Mouse (Mus musculus): ENCODE measurements around the gene Gm45140. TPM values are rescaled to one million over a fixed set of nuclear protein-coding genes. Genes with fewer than 3 reads are reported as not detected.

The Gm45140 gene
- polyA plus RNA-seq, 1 experiment from 2014 or later = 1.9 TPM

DNA sequence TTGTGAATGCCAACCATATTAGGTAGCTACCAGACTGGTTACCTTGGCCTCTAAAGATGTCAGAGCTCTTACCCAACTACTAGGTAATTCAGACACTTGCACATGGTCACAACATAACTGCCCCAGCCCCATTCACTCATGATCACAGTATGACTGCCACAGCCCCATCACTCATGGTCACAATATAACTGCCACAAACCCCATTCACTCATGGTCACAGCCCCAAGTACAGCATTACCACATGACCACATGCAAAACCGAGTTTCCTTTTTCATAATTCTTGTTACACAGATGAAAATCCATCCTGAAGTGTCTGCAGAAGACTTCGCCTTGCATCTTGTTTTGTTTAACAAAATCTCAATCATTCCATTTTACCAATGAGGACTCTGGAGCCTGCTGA lies 87.5 kb downstream of the Gm45140 start:
- ATAC-seq (ENCODE audit: low read depth) = no peak
- no peak overlapping the region for H3K27ac ChIP-seq (ENCODE audit: low read depth, low read length)
- H3K27me3 ChIP-seq (ENCODE audit: control insufficient read depth, insufficient read depth, low read length) = no peaks in the 10 kb centered on the region
- no peak overlapping the region for H3K4me2 ChIP-seq (ENCODE audit: low read depth, low read length)
- H3K4me1 ChIP-seq (ENCODE audit: control insufficient read depth, insufficient read depth, low read length) = no peaks in the 10 kb centered on the region
- H3K9ac ChIP-seq (replicated peaks; ENCODE audit: low read depth, low read length) = no peak overlapping the region
- no peak overlapping the region for H3K4me3 ChIP-seq (ENCODE audit: low read depth, low read length)
- H3K9me3 ChIP-seq (ENCODE audit: control insufficient read depth, low read length) = no peaks in the 10 kb centered on the region
- no peaks in the 10 kb centered on the region for H3K36me3 ChIP-seq (ENCODE audit: control insufficient read depth, insufficient read depth, low read length)
- 89% methylated on average over 2 of the region's 2 CpGs for WGBS

DNA sequence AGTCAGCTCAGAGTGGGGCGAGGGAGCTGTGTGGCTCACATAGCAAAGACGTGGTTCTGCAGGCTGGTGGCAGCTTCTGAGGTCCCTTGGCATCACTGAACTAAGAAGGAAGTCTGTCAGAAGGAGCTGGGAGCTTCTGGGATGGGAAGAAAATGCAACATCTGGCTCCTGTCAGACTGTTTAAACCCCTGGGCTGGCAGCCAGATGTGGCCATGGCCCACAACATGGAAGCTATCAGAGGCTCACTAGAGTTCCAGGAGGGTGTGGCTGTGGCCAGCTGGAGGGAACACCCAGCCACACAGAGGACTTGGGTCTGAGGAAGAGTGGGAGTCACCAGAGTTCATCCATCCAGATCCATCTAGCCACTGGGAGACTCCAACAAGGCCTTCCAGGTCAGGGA lies 88.7 kb downstream of the Gm45140 start:
- no peak overlapping the region for H3K9ac ChIP-seq (replicated peaks; ENCODE audit: low read depth, low read length)
- no peak overlapping the region for H3K27ac ChIP-seq (ENCODE audit: low read depth, low read length)
- no peak overlapping the region for H3K4me3 ChIP-seq (ENCODE audit: low read depth, low read length)
- no peak for ATAC-seq (ENCODE audit: low read depth)
- H3K9me3 ChIP-seq (ENCODE audit: control insufficient read depth, low read length) = no peaks in the 10 kb centered on the region
- 81% methylated on average over 2 of the region's 2 CpGs for WGBS
- H3K27me3 ChIP-seq (ENCODE audit: control insufficient read depth, insufficient read depth, low read length) = no peaks in the 10 kb centered on the region
- H3K4me2 ChIP-seq (ENCODE audit: low read depth, low read length) = no peak overlapping the region
- H3K4me1 ChIP-seq (ENCODE audit: control insufficient read depth, insufficient read depth, low read length) = no peaks in the 10 kb centered on the region
- H3K36me3 ChIP-seq (ENCODE audit: control insufficient read depth, insufficient read depth, low read length) = no peaks in the 10 kb centered on the region

DNA sequence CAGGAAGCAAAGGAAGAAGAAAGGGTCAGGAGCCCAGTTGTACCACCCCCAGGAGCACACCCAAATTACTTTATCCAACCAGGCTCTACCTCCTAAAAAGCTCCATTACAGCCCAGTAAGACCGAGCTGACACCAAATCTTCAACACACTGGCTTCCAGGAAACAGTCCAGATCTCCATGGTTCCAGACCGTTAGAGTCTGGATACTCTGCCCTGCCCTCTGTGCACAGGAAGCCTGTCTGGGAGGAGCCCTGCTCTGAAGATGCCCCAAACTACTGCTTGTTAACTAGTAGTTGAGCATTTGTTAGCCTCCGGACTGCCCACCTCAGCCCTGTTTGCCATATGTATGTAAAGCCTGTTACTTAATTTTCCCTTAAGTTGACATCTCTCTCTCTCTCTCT lies 89.5 kb downstream of the Gm45140 start:
- Histone ChIP-seq H3K27me3 (ENCODE audit: control insufficient read depth, insufficient read depth, low read length) (no peaks in the 10 kb centered on the region), H3K4me3 (ENCODE audit: low read depth, low read length) (no peak overlapping the region), H3K9me3 (ENCODE audit: control insufficient read depth, low read length) (no peaks in the 10 kb centered on the region), H3K4me1 (ENCODE audit: control insufficient read depth, insufficient read depth, low read length) (no peaks in the 10 kb centered on the region), H3K9ac (replicated peaks; ENCODE audit: low read depth, low read length) (no peak overlapping the region), H3K4me2 (ENCODE audit: low read depth, low read length) (no peak overlapping the region), H3K27ac (ENCODE audit: low read depth, low read length) (no peak overlapping the region), H3K36me3 (ENCODE audit: control insufficient read depth, insufficient read depth, low read length) (no peaks in the 10 kb centered on the region)
- no peak for ATAC-seq (ENCODE audit: low read depth)
- 67% methylated on average over 3 of the region's 3 CpGs for WGBS

DNA sequence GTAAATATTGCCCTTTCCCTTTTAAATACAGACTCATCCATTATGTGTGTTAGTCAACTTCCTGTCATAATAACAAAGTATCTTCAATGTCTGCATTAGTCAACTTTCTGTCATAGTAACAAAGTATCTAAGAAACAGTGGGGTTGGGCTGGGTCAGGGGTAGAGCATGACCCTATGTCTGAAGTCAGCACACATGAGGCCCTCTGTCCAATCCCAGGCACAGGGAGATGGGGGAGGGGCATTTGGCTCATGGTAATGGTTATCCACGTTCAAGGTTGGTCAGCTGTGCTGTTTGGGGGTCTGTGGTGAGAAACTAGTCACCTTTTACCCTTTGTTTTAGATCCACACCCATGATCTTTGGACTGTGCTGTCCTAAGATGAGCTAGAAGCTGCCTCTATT lies 90.3 kb downstream of the Gm45140 start:
- H3K27me3 ChIP-seq (ENCODE audit: control insufficient read depth, insufficient read depth, low read length) = no peaks in the 10 kb centered on the region
- no peaks in the 10 kb centered on the region for H3K36me3 ChIP-seq (ENCODE audit: control insufficient read depth, insufficient read depth, low read length)
- H3K4me3 ChIP-seq (ENCODE audit: low read depth, low read length) = no peak overlapping the region
- H3K9me3 ChIP-seq (ENCODE audit: control insufficient read depth, low read length) = no peaks in the 10 kb centered on the region
- H3K4me2 ChIP-seq (ENCODE audit: low read depth, low read length) = no peak overlapping the region
- no peak overlapping the region for H3K9ac ChIP-seq (replicated peaks; ENCODE audit: low read depth, low read length)
- H3K27ac ChIP-seq (ENCODE audit: low read depth, low read length) = no peak overlapping the region
- no peak for ATAC-seq (ENCODE audit: low read depth)
- 29% methylated on average over 1 of the region's 1 CpGs for WGBS
- no peaks in the 10 kb centered on the region for H3K4me1 ChIP-seq (ENCODE audit: control insufficient read depth, insufficient read depth, low read length)

DNA sequence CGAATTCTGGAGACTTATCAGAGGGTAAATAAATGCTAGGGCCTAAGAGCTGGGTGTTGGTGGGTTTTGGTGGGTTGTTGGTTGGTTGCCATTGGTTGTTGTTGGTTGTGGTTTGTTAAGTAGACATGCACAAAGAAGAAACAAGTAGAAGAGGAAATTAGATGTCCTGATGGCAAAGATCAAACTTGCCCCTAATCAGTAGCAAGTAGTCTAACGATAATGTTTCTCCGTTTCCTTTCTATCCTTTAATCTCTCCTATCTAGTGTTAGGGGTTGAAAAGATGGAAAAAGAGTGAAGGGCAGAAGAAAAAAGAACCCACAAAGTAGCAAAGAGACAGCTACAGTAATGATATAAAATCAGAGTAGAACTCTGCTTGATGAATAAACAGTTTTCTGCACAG lies 91.0 kb downstream of the Gm45140 start:
- ATAC-seq (ENCODE audit: low read depth) = no peak
- Histone ChIP-seq H3K36me3 (ENCODE audit: control insufficient read depth, insufficient read depth, low read length) (no peaks in the 10 kb centered on the region), H3K4me2 (ENCODE audit: low read depth, low read length) (no peak overlapping the region), H3K4me1 (ENCODE audit: control insufficient read depth, insufficient read depth, low read length) (no peaks in the 10 kb centered on the region), H3K27ac (ENCODE audit: low read depth, low read length) (no peak overlapping the region), H3K27me3 (ENCODE audit: control insufficient read depth, insufficient read depth, low read length) (no peaks in the 10 kb centered on the region), H3K4me3 (ENCODE audit: low read depth, low read length) (no peak overlapping the region), H3K9me3 (ENCODE audit: control insufficient read depth, low read length) (no peaks in the 10 kb centered on the region), H3K9ac (replicated peaks; ENCODE audit: low read depth, low read length) (no peak overlapping the region)
- WGBS = 92% methylated on average over 3 of the region's 3 CpGs

DNA sequence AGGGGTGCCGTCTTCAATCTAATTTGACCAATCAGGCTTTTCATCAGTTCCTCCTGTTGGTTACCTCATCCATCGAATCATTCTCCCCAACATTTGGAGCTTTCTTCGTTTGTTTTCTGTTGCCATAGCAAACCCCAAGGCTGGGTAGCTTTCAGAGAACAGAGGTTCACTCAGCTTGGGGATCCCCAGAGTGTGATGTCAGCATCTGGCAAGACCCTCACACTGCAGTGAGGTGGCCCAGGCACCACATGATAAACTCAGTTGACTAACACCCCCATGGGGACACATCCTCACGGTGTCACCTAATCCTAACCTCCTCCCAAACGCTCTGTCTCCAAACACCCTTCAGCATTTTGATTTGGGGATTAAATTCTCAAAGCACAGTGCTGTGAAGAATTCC lies 92.3 kb downstream of the Gm45140 start:
- H3K4me2 ChIP-seq (ENCODE audit: low read depth, low read length) = no peak overlapping the region
- no peaks in the 10 kb centered on the region for H3K9me3 ChIP-seq (ENCODE audit: control insufficient read depth, low read length)
- H3K36me3 ChIP-seq (ENCODE audit: control insufficient read depth, insufficient read depth, low read length) = no peaks in the 10 kb centered on the region
- H3K4me1 ChIP-seq (ENCODE audit: control insufficient read depth, insufficient read depth, low read length) = no peaks in the 10 kb centered on the region
- no peaks in the 10 kb centered on the region for H3K27me3 ChIP-seq (ENCODE audit: control insufficient read depth, insufficient read depth, low read length)
- 79% methylated on average over 5 of the region's 5 CpGs for WGBS
- no peak overlapping the region for H3K9ac ChIP-seq (replicated peaks; ENCODE audit: low read depth, low read length)
- H3K4me3 ChIP-seq (ENCODE audit: low read depth, low read length) = no peak overlapping the region
- H3K27ac ChIP-seq (ENCODE audit: low read depth, low read length) = no peak overlapping the region
- no peak for ATAC-seq (ENCODE audit: low read depth)

DNA sequence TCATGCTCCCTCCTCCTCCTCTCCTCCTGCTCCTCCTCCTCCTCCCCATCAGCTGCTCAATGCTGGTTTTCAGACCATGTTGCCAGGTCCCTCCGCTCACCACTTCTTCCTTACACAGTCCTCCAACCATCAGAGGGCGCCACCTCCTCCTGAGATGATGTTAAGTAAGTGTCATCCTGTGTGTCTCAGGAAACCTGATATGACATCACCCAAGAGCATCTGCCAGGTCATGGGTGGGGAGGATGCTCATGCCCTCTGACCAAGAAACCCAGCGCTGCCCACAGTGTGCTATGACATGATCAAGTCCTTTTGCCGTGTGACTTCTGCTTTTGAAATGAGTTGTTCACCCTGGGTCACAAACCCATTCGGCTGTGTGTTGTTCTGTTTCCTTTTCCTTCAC lies 92.8 kb downstream of the Gm45140 start:
- no peak for ATAC-seq (ENCODE audit: low read depth)
- Histone ChIP-seq H3K9me3 (ENCODE audit: control insufficient read depth, low read length) (no peaks in the 10 kb centered on the region), H3K4me3 (ENCODE audit: low read depth, low read length) (no peak overlapping the region), H3K27ac (ENCODE audit: low read depth, low read length) (no peak overlapping the region), H3K4me2 (ENCODE audit: low read depth, low read length) (no peak overlapping the region), H3K9ac (replicated peaks; ENCODE audit: low read depth, low read length) (no peak overlapping the region), H3K4me1 (ENCODE audit: control insufficient read depth, insufficient read depth, low read length) (no peaks in the 10 kb centered on the region), H3K27me3 (ENCODE audit: control insufficient read depth, insufficient read depth, low read length) (no peaks in the 10 kb centered on the region), H3K36me3 (ENCODE audit: control insufficient read depth, insufficient read depth, low read length) (no peaks in the 10 kb centered on the region)
- WGBS = 86% methylated on average over 5 of the region's 5 CpGs

DNA sequence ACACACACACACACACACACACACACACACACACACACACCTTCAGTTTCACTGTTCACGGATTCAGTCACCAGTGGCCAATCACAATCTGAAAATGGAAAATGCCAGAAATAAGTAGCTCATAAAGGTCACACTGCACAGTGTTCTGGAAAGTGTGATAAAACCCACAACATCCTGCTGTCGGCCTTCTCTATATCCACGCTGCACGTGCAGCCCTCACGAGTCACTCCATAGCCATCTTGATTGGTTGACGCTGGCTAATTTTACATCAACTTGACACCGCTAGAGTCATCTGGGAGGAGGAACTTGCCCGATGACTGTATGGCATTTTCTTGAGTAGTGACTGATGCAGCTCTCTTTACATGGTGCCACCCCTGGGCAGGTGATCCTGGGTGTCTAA lies 93.6 kb downstream of the Gm45140 start:
- no peaks in the 10 kb centered on the region for H3K4me1 ChIP-seq (ENCODE audit: control insufficient read depth, insufficient read depth, low read length)
- no peaks in the 10 kb centered on the region for H3K27me3 ChIP-seq (ENCODE audit: control insufficient read depth, insufficient read depth, low read length)
- no peak overlapping the region for H3K4me3 ChIP-seq (ENCODE audit: low read depth, low read length)
- H3K4me2 ChIP-seq (ENCODE audit: low read depth, low read length) = no peak overlapping the region
- no peak overlapping the region for H3K27ac ChIP-seq (ENCODE audit: low read depth, low read length)
- no peaks in the 10 kb centered on the region for H3K36me3 ChIP-seq (ENCODE audit: control insufficient read depth, insufficient read depth, low read length)
- no peaks in the 10 kb centered on the region for H3K9me3 ChIP-seq (ENCODE audit: control insufficient read depth, low read length)
- H3K9ac ChIP-seq (replicated peaks; ENCODE audit: low read depth, low read length) = no peak overlapping the region
- WGBS = 91% methylated on average over 8 of the region's 8 CpGs
- no peak for ATAC-seq (ENCODE audit: low read depth)

DNA sequence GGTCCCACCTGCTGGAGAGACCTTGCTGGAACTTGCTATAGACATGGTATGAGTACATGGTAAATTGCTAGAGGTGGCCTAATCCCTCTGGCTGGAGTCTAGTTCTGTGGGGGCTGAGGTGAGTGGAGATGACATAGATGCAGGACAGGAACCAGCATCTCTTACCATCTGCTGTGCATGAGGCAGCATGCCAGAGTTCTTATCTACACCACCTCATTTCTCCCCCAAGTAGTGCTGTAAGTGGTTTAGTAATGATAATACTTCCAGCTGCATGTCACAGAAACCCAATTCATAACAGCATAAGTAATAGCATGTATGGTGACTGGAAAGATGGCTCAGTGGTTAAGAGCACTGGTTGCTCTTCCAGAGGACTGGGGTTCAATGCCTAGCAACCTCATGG lies 95.1 kb downstream of the Gm45140 start:
- Histone ChIP-seq H3K4me2 (ENCODE audit: low read depth, low read length) (no peak overlapping the region), H3K9me3 (ENCODE audit: control insufficient read depth, low read length) (no peaks in the 10 kb centered on the region), H3K4me3 (ENCODE audit: low read depth, low read length) (no peak overlapping the region), H3K9ac (replicated peaks; ENCODE audit: low read depth, low read length) (no peak overlapping the region), H3K4me1 (ENCODE audit: control insufficient read depth, insufficient read depth, low read length) (no peaks in the 10 kb centered on the region), H3K27me3 (ENCODE audit: control insufficient read depth, insufficient read depth, low read length) (no peaks in the 10 kb centered on the region), H3K36me3 (ENCODE audit: control insufficient read depth, insufficient read depth, low read length) (no peaks in the 10 kb centered on the region), H3K27ac (ENCODE audit: low read depth, low read length) (no peak overlapping the region)
- ATAC-seq (ENCODE audit: low read depth) = no peak

DNA sequence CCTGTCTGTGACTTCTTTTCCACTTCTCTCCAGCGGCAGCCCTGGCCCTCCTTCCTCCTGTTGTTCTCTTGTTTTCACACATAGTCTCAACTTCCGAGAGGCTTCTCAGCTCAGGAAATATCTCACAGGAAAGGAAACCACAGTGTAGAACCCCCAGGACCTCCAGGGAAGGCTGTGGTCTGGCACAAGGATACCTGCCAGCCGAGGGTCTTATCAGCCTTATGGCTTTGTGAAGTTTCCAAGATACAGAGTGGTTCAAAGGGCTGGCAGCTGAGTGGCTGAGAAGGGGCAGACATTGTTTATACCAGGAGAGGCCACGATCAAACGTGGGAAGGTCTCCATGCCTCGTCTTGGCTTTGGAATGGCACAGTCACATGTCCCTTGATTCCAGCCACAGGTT lies 95.7 kb downstream of the Gm45140 start:
- Histone ChIP-seq H3K27ac (ENCODE audit: low read depth, low read length) (no peak overlapping the region), H3K4me3 (ENCODE audit: low read depth, low read length) (no peak overlapping the region), H3K36me3 (ENCODE audit: control insufficient read depth, insufficient read depth, low read length) (no peaks in the 10 kb centered on the region), H3K4me1 (ENCODE audit: control insufficient read depth, insufficient read depth, low read length) (no peaks in the 10 kb centered on the region), H3K9me3 (ENCODE audit: control insufficient read depth, low read length) (no peaks in the 10 kb centered on the region), H3K4me2 (ENCODE audit: low read depth, low read length) (no peak overlapping the region), H3K27me3 (ENCODE audit: control insufficient read depth, insufficient read depth, low read length) (no peaks in the 10 kb centered on the region), H3K9ac (replicated peaks; ENCODE audit: low read depth, low read length) (no peak overlapping the region)
- WGBS = 61% methylated on average over 6 of the region's 6 CpGs
- ATAC-seq (ENCODE audit: low read depth) = no peak
